Mouse (Mus musculus): ENCODE measurements around the gene Stx6. TPM values are rescaled to one million over a fixed set of nuclear protein-coding genes. Genes with fewer than 3 reads are reported as not detected.

Gene Stx6
- polyA plus RNA-seq, 1 experiment from 2014 or later: 82.4 TPM

DNA sequence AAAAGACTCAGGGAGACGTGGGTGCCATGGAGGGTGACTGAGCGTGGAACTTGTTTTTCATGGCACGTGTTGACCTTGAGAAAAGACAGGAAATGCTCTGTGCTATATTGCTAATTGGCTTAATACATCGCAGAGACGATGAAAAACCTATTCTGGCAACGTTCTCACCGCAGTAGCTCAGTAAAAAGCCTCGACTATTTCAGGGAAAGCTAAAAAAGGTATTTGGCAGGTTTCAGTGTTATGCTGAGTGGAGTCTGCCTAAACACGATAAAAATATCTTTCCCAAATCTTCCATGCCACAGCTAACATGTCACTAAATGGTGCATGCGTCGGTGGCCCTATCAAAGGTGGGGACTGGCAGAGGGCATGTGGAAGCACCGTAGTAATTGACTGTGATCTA lies 94.6 kb downstream of the Stx6 start:
- no peaks in the 10 kb centered on the region; the same call in 1 of the 2 replicates for H3K27me3 ChIP-seq
- no peak overlapping the region for H3K4me2 ChIP-seq
- no peak overlapping the region for H3K27ac ChIP-seq
- no peaks in the 10 kb centered on the region for H3K9me3 ChIP-seq (replicated peaks)
- 71% methylated on average over 12 of the region's 12 CpGs for WGBS
- H3K36me3 ChIP-seq: no peaks in the 10 kb centered on the region
- H3K9ac ChIP-seq: no peak overlapping the region
- H3K4me1 ChIP-seq: peaks cover 12% of the 10 kb centered on the region
- ATAC-seq (replicated peaks; ENCODE audit: low FRiP score): no peak
- no peak overlapping the region for H3K4me3 ChIP-seq (replicated peaks)

DNA sequence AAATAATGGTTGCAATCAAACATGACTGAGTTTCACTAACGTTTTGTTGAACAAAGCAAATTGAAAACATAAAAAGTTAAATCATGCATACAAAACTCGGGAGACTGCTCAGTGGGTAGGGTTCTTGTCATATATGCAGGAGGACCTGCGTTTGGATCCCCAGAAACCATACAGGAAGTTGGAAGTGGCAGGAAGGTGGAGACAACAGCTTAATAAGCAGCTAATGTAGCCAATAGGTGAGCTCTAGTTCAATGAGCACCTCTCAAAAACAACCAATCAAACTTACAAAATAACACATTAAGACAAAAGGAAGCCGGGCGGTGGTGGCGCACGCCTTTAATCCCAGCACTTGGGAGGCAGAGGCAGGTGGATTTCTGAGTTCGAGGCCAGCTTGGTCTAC lies 95.8 kb downstream of the Stx6 start:
- Histone ChIP-seq H3K27me3 (no peaks in the 10 kb centered on the region; the same call in 1 of the 2 replicates), H3K4me3 (replicated peaks) (no peak overlapping the region), H3K36me3 (no peaks in the 10 kb centered on the region), H3K27ac (no peak overlapping the region), H3K9me3 (replicated peaks) (no peaks in the 10 kb centered on the region), H3K4me2 (no peak overlapping the region), H3K9ac (no peak overlapping the region), H3K4me1 (peaks cover 12% of the 10 kb centered on the region)
- ATAC-seq (replicated peaks; ENCODE audit: low FRiP score): no peak
- 90% methylated on average over 8 of the region's 8 CpGs for WGBS

Other genes starting within 250 kb of the Stx6 start
- gene Ier5, start 59.1 kb upstream of the Stx6 start, polyA plus RNA-seq (2015; fragmentation: Nextera tagmentation; extraction: Ambion mirVana): 7.5 and 7.6 TPM in 2 replicates
- gene Mr1, start 11.9 kb upstream of the Stx6 start, polyA plus RNA-seq (2015; fragmentation: Nextera tagmentation; extraction: Ambion mirVana): 5.7 and 6.3 TPM in 2 replicates
- 7.0 and 7.2 TPM in 2 replicates for gene BC034090, start 85.7 kb downstream of the Stx6 start, polyA plus RNA-seq (2015; fragmentation: Nextera tagmentation; extraction: Ambion mirVana)